Mouse (Mus musculus): Measurements from ENCODE around the gene Ggt6. TPM values are rescaled to one million over a fixed set of nuclear protein-coding genes. Genes with fewer than 3 reads are reported as not detected.

Gene Ggt6
- total and polyA plus RNA-seq, 3 experiments, result 0.20 TPM; not detected in 2

DNA sequence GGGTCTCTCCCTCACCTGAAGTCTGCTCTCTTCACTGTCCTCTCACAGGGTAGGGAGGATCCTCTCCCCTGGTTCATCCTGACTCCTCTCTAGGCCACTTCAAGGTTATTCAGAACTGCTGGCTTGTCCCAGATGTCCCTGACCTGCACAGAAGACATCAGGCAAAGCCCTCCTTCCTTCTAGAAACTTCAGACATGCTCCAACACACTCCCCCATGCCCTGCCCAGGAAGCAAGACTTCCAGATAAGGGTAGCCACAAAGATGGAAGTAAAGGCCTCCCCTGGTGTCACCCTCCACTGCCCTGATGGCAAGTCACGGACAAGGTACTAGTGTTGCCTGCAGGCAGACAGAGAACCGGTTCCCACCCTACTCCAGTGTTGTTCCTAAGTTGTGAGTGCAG, 40.6 kb upstream of the Ggt6 start:
- DNase-seq, result no peak
- H3K27me3 ChIP-seq (ENCODE audit: control insufficient read depth, insufficient read depth, low read length), result no peaks in the 10 kb centered on the region
- peaks cover 29% of the 10 kb centered on the region for H3K4me1 ChIP-seq (ENCODE audit: control insufficient read depth, insufficient read depth, low read length)
- no peaks in the 10 kb centered on the region for H3K79me2 ChIP-seq (replicated peaks; ENCODE audit: control insufficient read depth, insufficient read depth, low read length)
- H3K9ac ChIP-seq (ENCODE audit: low read depth, low read length), result no peak overlapping the region
- intact Hi-C loops (cut with DNase I), result no loop called here
- peaks cover 4% of the 10 kb centered on the region for H3K36me3 ChIP-seq (ENCODE audit: control insufficient read depth, insufficient read depth, low read length)
- H3K27ac ChIP-seq, result no peak overlapping the region; the same call in 1 of the 2 replicates
- no peak overlapping the region for H3K4me3 ChIP-seq
- WGBS, result 68% methylated on average over 2 of the region's 2 CpGs
- TF ChIP-seq EP300 (IDR thresholded peaks at IDR 0.05; ENCODE audit: insufficient read depth, low read depth, low read length), result no peak
- no peak for TF ChIP-seq POLR2A (IDR thresholded peaks at IDR 0.05; ENCODE audit: insufficient read depth, low read depth, low read length)
- no peak for TF ChIP-seq CTCF (IDR thresholded peaks at IDR 0.05)

DNA sequence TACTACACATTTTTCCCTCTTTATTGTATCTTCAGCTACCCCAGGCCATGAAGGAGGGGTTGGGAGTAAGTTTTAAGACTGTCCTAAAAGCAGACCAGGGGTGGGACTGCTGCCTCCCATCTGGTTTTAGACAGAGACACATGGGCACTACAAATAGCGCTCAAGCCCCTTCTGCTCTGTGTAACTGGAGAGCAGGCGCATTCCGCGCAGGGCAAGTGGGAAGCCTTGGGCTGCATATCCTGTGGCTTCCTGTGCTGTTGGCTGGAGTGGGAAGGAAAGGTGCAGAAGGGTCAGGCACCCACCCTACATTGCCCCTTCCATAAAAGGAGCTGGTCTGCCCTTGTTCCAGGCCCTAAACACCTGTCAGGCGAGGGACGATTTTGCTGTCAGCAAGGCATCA, 39.7 kb upstream of the Ggt6 start:
- no peak overlapping the region for H3K4me3 ChIP-seq
- 61% methylated on average over 6 of the region's 6 CpGs for WGBS
- TF ChIP-seq POLR2A (IDR thresholded peaks at IDR 0.05; ENCODE audit: insufficient read depth, low read depth, low read length) (no peak), CTCF (IDR thresholded peaks at IDR 0.05) (no peak), EP300 (IDR thresholded peaks at IDR 0.05; ENCODE audit: insufficient read depth, low read depth, low read length) (no peak)
- H3K27me3 ChIP-seq (ENCODE audit: control insufficient read depth, insufficient read depth, low read length), result no peaks in the 10 kb centered on the region
- H3K27ac ChIP-seq, result peak overlapping the region; percentile 87
- intact Hi-C loops (cut with DNase I), result loop anchor here (2.0 kb wide), 1 partner anchor 15 kb away; the partner anchor contains the start of gene Smtnl2
- DNase-seq, result no peak
- no peaks in the 10 kb centered on the region for H3K79me2 ChIP-seq (replicated peaks; ENCODE audit: control insufficient read depth, insufficient read depth, low read length)
- peaks cover 4% of the 10 kb centered on the region for H3K36me3 ChIP-seq (ENCODE audit: control insufficient read depth, insufficient read depth, low read length)
- H3K4me1 ChIP-seq (ENCODE audit: control insufficient read depth, insufficient read depth, low read length), result peaks cover 29% of the 10 kb centered on the region
- H3K9ac ChIP-seq (ENCODE audit: low read depth, low read length), result no peak overlapping the region

GRCm38 (mm10) chr11:72396621-72397020, 38.7 kb upstream of the Ggt6 start:
- DNase-seq, result peak; percentile 70 to 79
- H3K27me3 ChIP-seq (ENCODE audit: control insufficient read depth, insufficient read depth, low read length), result no peaks in the 10 kb centered on the region
- peaks cover 29% of the 10 kb centered on the region for H3K4me1 ChIP-seq (ENCODE audit: control insufficient read depth, insufficient read depth, low read length)
- H3K4me3 ChIP-seq, result no peak overlapping the region
- 19% methylated on average over 7 of the region's 7 CpGs for whole genome bisulfite sequencing
- no peak overlapping the region for H3K9ac ChIP-seq (ENCODE audit: low read depth, low read length)
- TF ChIP-seq POLR2A (IDR thresholded peaks at IDR 0.05; ENCODE audit: insufficient read depth, low read depth, low read length), result no peak
- TF ChIP-seq EP300 (IDR thresholded peaks at IDR 0.05; ENCODE audit: insufficient read depth, low read depth, low read length), result peak; percentile 61; the same call in 1 of the 2 replicates
- no peaks in the 10 kb centered on the region for H3K79me2 ChIP-seq (replicated peaks; ENCODE audit: control insufficient read depth, insufficient read depth, low read length)
- H3K27ac ChIP-seq, result peak overlapping the region; percentile 87
- H3K36me3 ChIP-seq (ENCODE audit: control insufficient read depth, insufficient read depth, low read length), result peaks cover 4% of the 10 kb centered on the region
- intact Hi-C loops (cut with DNase I), result loop anchor here (2.0 kb wide), 1 partner anchor 14 kb away; the partner anchor contains the start of gene Smtnl2

- H3K27ac ChIP-seq, result peak overlapping the region; percentile 87
- TF ChIP-seq CTCF (IDR thresholded peaks at IDR 0.05) (no peak), POLR2A (IDR thresholded peaks at IDR 0.05; ENCODE audit: insufficient read depth, low read depth, low read length) (peak; percentile 53; the same call in 1 of the 2 replicates), EP300 (IDR thresholded peaks at IDR 0.05; ENCODE audit: insufficient read depth, low read depth, low read length) (peak; percentile 98)
- no peak overlapping the region for H3K4me3 ChIP-seq
- H3K4me1 ChIP-seq (ENCODE audit: control insufficient read depth, insufficient read depth, low read length), result peaks cover 29% of the 10 kb centered on the region
- no peaks in the 10 kb centered on the region for H3K27me3 ChIP-seq (ENCODE audit: control insufficient read depth, insufficient read depth, low read length)
- peak overlapping the region; percentile 14; the same call in 1 of the 2 replicates for H3K9ac ChIP-seq (ENCODE audit: low read depth, low read length)
- H3K36me3 ChIP-seq (ENCODE audit: control insufficient read depth, insufficient read depth, low read length), result peaks cover 4% of the 10 kb centered on the region
- no peaks in the 10 kb centered on the region for H3K79me2 ChIP-seq (replicated peaks; ENCODE audit: control insufficient read depth, insufficient read depth, low read length)
- peak; percentile 90 for DNase-seq
- intact Hi-C loops (cut with DNase I), result loop anchor here (2.0 kb wide), 1 partner anchor 14 kb away; the partner anchor contains the start of gene Smtnl2
- WGBS, result 3% methylated on average over 10 of the region's 10 CpGs
Measured at GRCm38 (mm10) chr11:72397072-72397471, 38.3 kb upstream of the Ggt6 start.

GRCm38 (mm10) chr11:72397811-72398525, 37.4 kb upstream of the Ggt6 start:
- Histone ChIP-seq H3K36me3 (ENCODE audit: control insufficient read depth, insufficient read depth, low read length) (peaks cover 4% of the 10 kb centered on the region), H3K27ac (peak overlapping the region; percentile 87), H3K4me3 (no peak overlapping the region), H3K4me1 (ENCODE audit: control insufficient read depth, insufficient read depth, low read length) (peaks cover 29% of the 10 kb centered on the region), H3K27me3 (ENCODE audit: control insufficient read depth, insufficient read depth, low read length) (no peaks in the 10 kb centered on the region), H3K9ac (ENCODE audit: low read depth, low read length) (no peak overlapping the region), H3K79me2 (replicated peaks; ENCODE audit: control insufficient read depth, insufficient read depth, low read length) (no peaks in the 10 kb centered on the region; the same call in 1 of the 2 replicates)
- WGBS, result 80% methylated on average over 8 of the region's 8 CpGs
- DNase-seq, result no peak
- intact Hi-C loops (cut with DNase I), result loop anchor here (2.0 kb wide), 1 partner anchor 13 kb away; the partner anchor contains the start of gene Smtnl2
- no peak for TF ChIP-seq POLR2A (IDR thresholded peaks at IDR 0.05; ENCODE audit: insufficient read depth, low read depth, low read length)
- no peak for TF ChIP-seq EP300 (IDR thresholded peaks at IDR 0.05; ENCODE audit: insufficient read depth, low read depth, low read length)
- TF ChIP-seq CTCF (IDR thresholded peaks at IDR 0.05), result no peak

DNA sequence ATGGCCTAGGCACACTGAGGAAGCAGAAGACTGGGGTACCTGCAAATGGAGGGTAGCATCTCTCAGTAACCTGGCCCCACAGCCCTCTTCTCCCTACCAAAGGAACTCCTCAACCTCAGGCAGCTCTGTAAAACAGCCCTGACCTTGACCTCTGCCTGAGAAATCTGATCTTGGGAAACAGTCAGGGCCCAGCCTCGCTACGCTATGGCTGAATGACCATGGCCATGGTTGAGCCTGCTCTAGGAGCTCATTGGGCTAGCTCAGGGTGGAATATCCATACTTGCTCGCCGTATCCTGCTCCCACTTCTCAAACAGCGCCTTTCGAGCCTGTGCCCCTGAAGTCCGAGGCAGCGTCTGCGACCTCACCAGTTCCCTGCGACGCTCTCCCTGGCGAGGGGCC, 34.3 kb upstream of the Ggt6 start:
- no peaks in the 10 kb centered on the region; the same call in 1 of the 2 replicates for H3K79me2 ChIP-seq (replicated peaks; ENCODE audit: control insufficient read depth, insufficient read depth, low read length)
- WGBS, result 96% methylated on average over 12 of the region's 12 CpGs
- DNase-seq, result no peak
- no peak overlapping the region for H3K27ac ChIP-seq
- H3K27me3 ChIP-seq (ENCODE audit: control insufficient read depth, insufficient read depth, low read length), result no peaks in the 10 kb centered on the region
- no peak overlapping the region for H3K4me3 ChIP-seq
- H3K4me1 ChIP-seq (ENCODE audit: control insufficient read depth, insufficient read depth, low read length), result peaks cover 22% of the 10 kb centered on the region
- TF ChIP-seq CTCF (IDR thresholded peaks at IDR 0.05), result no peak
- TF ChIP-seq POLR2A (IDR thresholded peaks at IDR 0.05; ENCODE audit: insufficient read depth, low read depth, low read length), result no peak
- no peak for TF ChIP-seq EP300 (IDR thresholded peaks at IDR 0.05; ENCODE audit: insufficient read depth, low read depth, low read length)
- H3K36me3 ChIP-seq (ENCODE audit: control insufficient read depth, insufficient read depth, low read length), result peaks cover 4% of the 10 kb centered on the region
- intact Hi-C loops (cut with DNase I), result no loop called here
- H3K9ac ChIP-seq (ENCODE audit: low read depth, low read length), result no peak overlapping the region
